11 mouse cellular contexts compared by ENCODE assay signal in the genomic region with DNA sequence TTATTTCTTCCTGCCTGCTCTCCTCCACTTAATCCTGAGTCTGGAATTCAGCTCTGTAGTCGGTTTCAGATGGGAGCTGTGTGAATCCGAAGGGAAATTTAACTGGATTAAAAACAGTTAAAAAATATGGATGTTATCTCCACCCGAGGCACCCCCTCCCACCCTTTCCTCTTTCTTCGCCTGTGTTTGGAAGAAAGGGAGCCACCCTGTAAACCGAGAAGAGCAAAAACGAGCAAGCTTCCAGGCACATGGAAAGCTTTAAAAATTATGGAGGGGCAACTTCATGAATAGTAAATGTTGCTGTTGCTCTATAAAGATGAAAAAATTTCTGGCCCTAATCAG. TPM values are rescaled to one million over a fixed set of nuclear protein-coding genes. Genes with fewer than 3 reads are reported as not detected.
DNase-seq lines count a peak whose midpoint lies in the region; ATAC-seq and TF ChIP-seq lines count a peak whose summit lies in the region.
"Had no signal": no experiment of that assay in that cellular context is flagged by ENCODE, and none has a peak within 500 bp of the region (broad histone marks: within the 10 kb centered on the region; RNA-seq: fewer than 3 reads in every experiment).

No protein-coding gene starts in this region.

- TF ChIP-seq POLR2A in kidney, adult 2 months (IDR thresholded peaks at IDR 0.05; ENCODE audit: low read depth, low read length), result no peak

- peaks cover 30% of the 10 kb centered on the region for H3K4me1 ChIP-seq in kidney, adult 2 months (ENCODE audit: control insufficient read depth, insufficient read depth, low read length)
- H3K4me1 ChIP-seq in embryonic facial prominence, embryonic 13.5 days, result peaks cover 41% of the 10 kb centered on the region
- H3K4me1 ChIP-seq in hindbrain, postnatal 0 days (ENCODE audit: insufficient read depth, low read length), result 0 out of 2 replicates have a peak, but pooled peaks cover 6% of the 10 kb centered on the region
- H3K4me1 ChIP-seq in midbrain, embryonic 14.5 days (ENCODE audit: control insufficient read depth, insufficient read depth, low read length), result no peaks in the 10 kb centered on the region

- no peaks in the 10 kb centered on the region for H3K9me3 ChIP-seq in embryonic facial prominence, embryonic 13.5 days
- H3K9me3 ChIP-seq in hindbrain, postnatal 0 days (ENCODE audit: low read length), result no peaks in the 10 kb centered on the region
- H3K9me3 ChIP-seq in midbrain, embryonic 14.5 days (ENCODE audit: control insufficient read depth, low read length), result no peaks in the 10 kb centered on the region

- peak overlapping the region; percentile 63 for H3K4me2 ChIP-seq in embryonic facial prominence, embryonic 13.5 days
- peak overlapping the region; percentile 72 for H3K4me2 ChIP-seq in hindbrain, postnatal 0 days (ENCODE audit: low read depth, low read length)
- H3K4me2 ChIP-seq in midbrain, embryonic 14.5 days (ENCODE audit: low read length), result peak overlapping the region; percentile 90

- H3K27ac ChIP-seq in kidney, adult 2 months (ENCODE audit: insufficient read depth, low read depth, low read length), result peak overlapping the region; percentile 63
- peak overlapping the region; percentile 86 for H3K27ac ChIP-seq in embryonic facial prominence, embryonic 13.5 days
- H3K27ac ChIP-seq in hindbrain, postnatal 0 days, result no peak overlapping the region; the same call in 1 of the 2 replicates
- H3K27ac ChIP-seq in midbrain, embryonic 14.5 days (replicated peaks; ENCODE audit: low read depth, low read length), result no peak overlapping the region

- no peak for TF ChIP-seq CTCF in kidney, adult 2 months (conservative IDR thresholded peaks at IDR 0.05; ENCODE audit: insufficient read depth, insufficient read length, low read depth, low read length)
- no peak for TF ChIP-seq CTCF in hindbrain, postnatal 0 days (IDR thresholded peaks at IDR 0.05; ENCODE audit: low read depth)

- H3K4me3 ChIP-seq in kidney, adult 2 months (ENCODE audit: insufficient read depth, low read depth, low read length), result peak overlapping the region; percentile 69
- H3K4me3 ChIP-seq in embryonic facial prominence, embryonic 13.5 days, result peak overlapping the region; percentile 60
- H3K4me3 ChIP-seq in hindbrain, postnatal 0 days (ENCODE audit: low read length), result peak overlapping the region; percentile 54
- H3K4me3 ChIP-seq in midbrain, embryonic 14.5 days (replicated peaks; ENCODE audit: low read depth, low read length), result peak overlapping the region; percentile 53; the same call in 1 of the 2 replicates

- ATAC-seq in embryonic facial prominence, embryonic 13.5 days (ENCODE audit: insufficient number of reproducible peaks, insufficient read depth, low FRiP score, low TSS enrichment, low read depth), result no peak
- ATAC-seq in hindbrain, postnatal 0 days, result no peak
- ATAC-seq in midbrain, embryonic 14.5 days (ENCODE audit: low FRiP score, low TSS enrichment), result no peak

- no peaks in the 10 kb centered on the region for H3K27me3 ChIP-seq in kidney, adult 2 months (replicated peaks; ENCODE audit: control insufficient read depth, insufficient read depth, low read length)
- H3K27me3 ChIP-seq in embryonic facial prominence, embryonic 13.5 days, result no peaks in the 10 kb centered on the region
- no peaks in the 10 kb centered on the region for H3K27me3 ChIP-seq in hindbrain, postnatal 0 days (ENCODE audit: insufficient read depth, low read length)
- H3K27me3 ChIP-seq in midbrain, embryonic 14.5 days (ENCODE audit: control insufficient read depth, insufficient read depth, low read length), result no peaks in the 10 kb centered on the region

- 19% methylated on average over 6 of the region's 6 CpGs for WGBS in kidney, adult 2 months
- 3% methylated on average over 6 of the region's 6 CpGs for WGBS in embryonic facial prominence, embryonic 13.5 days
- WGBS in hindbrain, postnatal 0 days, result 21% methylated on average over 6 of the region's 6 CpGs
- WGBS in midbrain, embryonic 14.5 days, result 16% methylated on average over 6 of the region's 6 CpGs

- no peak for DNase-seq in kidney, adult 2 months
- no peak for DNase-seq in kidney, postnatal 14 days
- no peak for DNase-seq in hindbrain, postnatal 0 days (ENCODE audit: low spot score)
- DNase-seq in midbrain, embryonic 14.5 days, result no peak
- DNase-seq in gastrocnemius, postnatal 25 days, result no peak
- no peak for DNase-seq in cerebellum, postnatal 14 days
- no peak for DNase-seq in ovary, adult 18-20 months (ENCODE audit: low spot score)
- DNase-seq: thymus, postnatal 14 days had no signal

- peak overlapping the region; percentile 73 for H3K9ac ChIP-seq in embryonic facial prominence, embryonic 13.5 days
- peak overlapping the region; percentile 9; the same call in 1 of the 2 replicates for H3K9ac ChIP-seq in hindbrain, postnatal 0 days (replicated peaks; ENCODE audit: low read length)
- H3K9ac ChIP-seq in midbrain, embryonic 14.5 days (replicated peaks; ENCODE audit: low read length), result no peak overlapping the region

- H3K36me3 ChIP-seq in kidney, adult 2 months (ENCODE audit: control insufficient read depth, insufficient read depth, low read length), result no peaks in the 10 kb centered on the region
- H3K36me3 ChIP-seq in embryonic facial prominence, embryonic 13.5 days, result peaks cover 6% of the 10 kb centered on the region
- H3K36me3 ChIP-seq in hindbrain, postnatal 0 days (ENCODE audit: insufficient read depth, low read length), result no peaks in the 10 kb centered on the region
- no peaks in the 10 kb centered on the region for H3K36me3 ChIP-seq in midbrain, embryonic 14.5 days (ENCODE audit: control insufficient read depth, insufficient read depth, low read length)

RNA-seq across cellular contexts. Expression of a gene that starts 57.4 kb away (rescaled TPM):
- polyA plus RNA-seq in kidney, adult 2 months (2012; rRNA removed), result not detected in 2 replicates
- polyA plus RNA-seq in embryonic facial prominence, embryonic 13.5 days (2015; fragmentation: Nextera tagmentation; extraction: Ambion mirVana), result not detected in 2 replicates
- total RNA-seq in hindbrain, postnatal 0 days (2014; rRNA removed), result not detected in 2 replicates
- polyA plus RNA-seq in hindbrain, postnatal 0 days (2015; fragmentation: Nextera tagmentation; extraction: Ambion mirVana), result not detected in 2 replicates
- polyA plus RNA-seq in midbrain, embryonic 14.5 days (2014; fragmentation: Nextera tagmentation; extraction: Ambion mirVana), result not detected in 2 replicates
- not detected for total RNA-seq in gastrocnemius, postnatal 25 days (2021)
- total RNA-seq: granulocyte monocyte progenitor cell, adult 5-6 weeks; monocyte, adult 5-6 weeks had no signal

Comparison
In these comparisons a context has a peak if more than half of its experiments do, and no peak if none do; other contexts are left out.
1. H3K27ac ChIP-seq: peak in kidney, adult 2 months (single experiment) and embryonic facial prominence, embryonic 13.5 days (single experiment); none in hindbrain, postnatal 0 days (single experiment) and midbrain, embryonic 14.5 days (single experiment).
2. Peak in every context shown above with its lines, with median percentiles within 50 percentile points of each other: H3K4me3 ChIP-seq and H3K4me2 ChIP-seq.